Mouse (Mus musculus): ENCODE measurements around the gene Mtfmt.
A peak's percentile ranks its signal among the peaks of the same experiment; 100 is the strongest.

The Mtfmt gene

GRCm38 (mm10) chr9:65428003-65428402 lies 7.6 kb upstream of the Mtfmt start:
- no peak for DNase-seq

DNA sequence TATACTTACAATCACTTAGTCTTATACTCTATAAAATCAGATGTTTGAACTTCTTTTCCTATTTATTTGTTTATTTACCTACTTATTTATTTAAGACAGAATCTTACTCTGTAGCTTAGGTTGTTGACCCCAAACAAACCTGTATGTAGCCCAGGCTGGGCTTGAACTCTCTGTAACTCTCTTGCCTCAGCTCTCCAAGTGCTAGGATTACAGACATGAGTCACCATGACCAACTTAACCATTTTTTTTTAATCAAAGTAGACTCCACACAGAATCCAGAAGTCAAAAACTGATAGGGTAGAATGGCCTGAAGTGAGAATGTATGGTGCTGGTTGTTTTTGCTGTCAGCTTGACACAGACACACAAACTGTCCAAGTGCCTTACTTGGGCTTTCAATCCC lies 5.2 kb upstream of the Mtfmt start:
- DNase-seq: no peak

DNA sequence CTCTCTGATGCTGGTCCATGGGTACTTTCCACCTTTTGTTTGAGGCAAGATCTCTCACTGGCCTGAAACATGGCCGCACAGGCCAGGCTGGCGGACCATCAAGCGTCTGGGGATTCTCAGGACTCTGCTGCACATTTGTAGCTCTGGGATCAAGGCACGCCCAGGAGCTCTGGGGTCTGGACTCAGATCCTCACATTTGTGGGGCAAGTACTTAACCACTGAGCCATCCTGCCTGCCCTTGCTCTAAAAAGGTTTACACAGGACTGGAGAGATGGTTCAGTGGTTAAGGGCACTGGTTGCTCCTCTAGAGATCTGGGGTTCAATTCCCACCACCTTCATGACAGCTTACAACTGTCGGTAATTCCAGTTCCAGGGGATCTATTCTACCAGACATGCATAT lies 4.7 kb upstream of the Mtfmt start:
- DNase-seq: no peak

DNA sequence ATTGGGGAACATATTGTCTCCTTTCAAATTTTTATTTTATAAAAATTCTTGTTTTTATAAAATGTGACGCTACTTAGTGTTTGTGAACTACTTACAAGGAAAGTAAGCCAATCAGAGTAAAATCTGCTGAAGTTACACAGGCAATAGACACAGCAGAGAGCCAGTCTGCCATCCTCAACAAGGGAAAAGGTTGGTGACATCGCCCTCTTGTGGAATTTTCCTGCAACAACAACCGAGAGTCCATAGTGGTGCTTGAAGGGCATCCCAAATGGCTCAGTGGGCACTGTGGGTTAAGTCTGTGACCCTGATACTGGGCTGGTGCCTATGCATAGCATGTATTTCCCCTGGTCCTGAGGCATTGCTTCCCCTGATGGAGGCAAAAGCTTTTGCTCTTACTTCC lies 3.3 kb upstream of the Mtfmt start:
- peak; percentile 63 for DNase-seq

DNA sequence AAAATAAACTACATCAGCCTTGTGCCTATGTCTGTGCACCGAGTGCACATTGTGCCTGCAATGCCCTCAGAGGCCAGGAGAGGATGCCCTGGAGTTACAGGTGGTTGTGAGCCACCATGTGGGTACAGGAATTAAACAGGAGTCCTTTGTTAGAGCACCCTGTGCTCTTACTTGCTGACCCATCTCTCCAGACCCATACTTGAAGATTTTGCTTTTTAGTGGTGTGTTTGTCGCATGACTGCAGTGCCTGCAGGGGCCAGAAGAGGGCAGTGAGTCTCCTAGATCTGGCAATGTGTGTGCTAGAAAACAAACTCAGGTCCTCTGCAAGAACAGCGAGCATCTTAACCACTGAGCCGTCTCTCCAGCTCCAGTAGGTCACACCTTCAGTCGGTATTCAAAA lies 1.4 kb upstream of the Mtfmt start:
- DNase-seq: peak; percentile 15

GRCm38 (mm10) chr9:65435211-65435610 lies 371 bp upstream of the Mtfmt start:
- DNase-seq: no peak

DNA sequence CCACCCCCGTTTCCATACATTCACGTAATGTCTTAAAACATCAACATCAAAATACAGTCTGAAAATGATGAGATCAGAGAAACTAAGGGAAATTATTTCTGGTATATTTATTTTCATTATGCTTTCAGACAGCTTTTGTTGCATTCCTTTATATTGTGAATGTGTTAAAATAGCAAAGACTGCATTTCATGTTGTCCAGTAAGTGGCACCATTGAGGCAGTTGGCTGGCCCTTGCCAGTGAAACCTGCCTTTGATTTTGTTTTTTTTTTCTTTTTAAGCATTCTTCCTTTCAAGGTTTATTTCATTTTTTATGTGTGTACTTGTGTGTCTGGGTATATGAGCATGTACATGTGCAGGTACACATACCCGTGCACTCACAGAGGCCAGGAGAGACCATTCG lies 9.1 kb downstream of the Mtfmt start:
- DNase-seq: no peak

DNA sequence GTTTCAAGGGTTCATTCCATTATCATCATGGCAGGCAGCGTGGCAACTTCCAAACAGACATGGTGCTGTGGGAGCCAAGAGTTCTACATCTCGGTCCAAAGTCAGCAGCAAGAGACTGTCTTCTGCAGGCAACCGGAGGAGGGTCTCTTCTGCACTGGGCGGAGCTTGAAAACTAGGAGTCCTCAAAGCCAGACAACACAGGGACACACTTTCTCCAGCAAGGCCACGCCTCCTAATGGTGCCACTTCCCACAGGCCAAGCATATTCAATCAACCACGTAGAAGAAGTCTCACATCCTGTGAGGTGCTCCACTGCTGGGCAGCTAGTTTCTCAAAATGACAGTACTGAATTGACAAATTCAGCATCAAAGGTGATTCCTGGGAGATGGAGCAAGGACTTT lies 12.4 kb downstream of the Mtfmt start:
- DNase-seq: no peak

- no peak for DNase-seq
Measured at GRCm38 (mm10) chr9:65458975-65459374, 23.4 kb downstream of the Mtfmt start.

GRCm38 (mm10) chr9:65460198-65460597 lies 24.6 kb downstream of the Mtfmt start:
- no peak for DNase-seq

DNA sequence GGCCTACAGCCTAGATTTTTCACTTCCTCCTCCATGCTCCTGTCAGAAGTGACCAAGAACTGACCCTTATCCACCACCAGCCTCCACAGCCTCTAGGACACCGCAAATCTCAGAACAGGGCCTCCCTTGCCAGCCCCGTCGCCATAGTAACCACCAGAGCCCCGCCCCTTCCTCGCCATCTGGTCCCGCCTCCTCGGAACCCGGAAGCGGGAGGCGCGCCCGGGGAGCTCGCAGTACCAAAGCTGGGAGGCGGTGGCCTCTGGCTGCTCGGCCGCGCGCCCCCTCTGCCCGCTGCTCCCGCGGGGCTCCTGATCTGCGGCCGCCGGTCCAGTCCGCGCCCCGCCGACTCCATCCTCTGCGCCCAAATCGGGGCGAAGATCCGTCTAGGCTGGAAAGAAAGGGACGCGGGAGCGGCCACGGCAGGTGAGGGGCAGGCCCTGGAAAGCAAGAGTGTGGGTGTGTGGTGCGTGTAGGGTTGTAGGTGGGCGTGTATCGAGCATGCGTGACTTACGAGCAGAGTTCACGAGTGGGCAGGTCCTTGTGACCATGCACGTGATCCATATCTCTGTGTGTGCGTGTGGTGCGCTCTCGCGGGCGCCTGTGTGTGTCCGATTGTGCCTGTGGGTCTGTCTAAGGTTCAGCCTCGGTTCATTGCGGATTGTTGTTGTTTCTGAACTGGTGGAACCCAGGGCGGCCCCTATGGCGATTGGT lies 25.3 kb downstream of the Mtfmt start, which contains the start of gene Spg21:
Gene Spg21, plus strand, starts transcription at position 216 of the 711 bp plus-strand sequence.
- DNase-seq: peak; percentile 94

GRCm38 (mm10) chr9:65462544-65462943 lies 27.0 kb downstream of the Mtfmt start:
- no peak for DNase-seq

DNA sequence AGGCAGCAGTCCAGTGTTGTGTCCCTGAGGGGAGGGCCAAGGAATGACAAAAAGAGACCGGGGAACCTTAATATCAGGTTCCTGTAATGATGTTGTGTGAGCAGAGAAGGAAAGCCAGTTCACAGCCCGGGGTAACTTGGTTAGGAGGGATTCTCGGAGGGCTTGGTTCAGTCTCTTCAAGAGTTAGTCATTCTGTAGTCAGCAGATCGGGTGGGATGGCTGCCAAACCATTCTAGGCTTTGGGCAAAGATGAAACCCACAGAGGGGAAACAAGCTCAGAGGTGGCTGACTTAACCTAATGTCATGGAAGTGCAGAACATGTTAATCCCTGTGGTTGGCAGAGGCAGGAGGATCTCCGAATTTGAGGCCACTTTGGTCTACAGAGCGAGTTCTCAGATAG lies 28.6 kb downstream of the Mtfmt start:
- DNase-seq: no peak

- DNase-seq: no peak
Measured at GRCm38 (mm10) chr9:65465241-65465640, 29.7 kb downstream of the Mtfmt start.

DNA sequence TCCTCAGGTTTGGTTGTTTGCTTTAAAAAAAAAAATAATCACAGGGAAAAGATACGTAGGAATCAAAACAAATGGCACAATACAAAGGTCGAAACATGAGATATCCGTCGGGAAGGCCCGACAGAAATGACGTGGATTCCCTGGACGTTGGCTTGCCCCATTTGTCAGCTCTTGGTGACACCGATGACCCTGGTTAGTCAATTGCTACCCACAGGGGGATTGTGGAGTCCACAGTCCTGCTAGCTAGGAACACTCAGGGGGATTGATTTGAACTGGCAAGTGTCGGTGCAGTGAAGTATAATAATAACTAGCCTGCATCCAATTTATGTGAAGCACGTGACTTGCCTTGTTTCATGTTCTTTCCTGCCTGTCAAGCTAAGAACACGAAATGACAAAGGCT lies 32.1 kb downstream of the Mtfmt start:
- no peak for DNase-seq

GRCm38 (mm10) chr9:65472769-65473168 lies 37.2 kb downstream of the Mtfmt start:
- no peak for DNase-seq

- no peak for DNase-seq
Measured at GRCm38 (mm10) chr9:65479158-65479557, 43.6 kb downstream of the Mtfmt start.

DNA sequence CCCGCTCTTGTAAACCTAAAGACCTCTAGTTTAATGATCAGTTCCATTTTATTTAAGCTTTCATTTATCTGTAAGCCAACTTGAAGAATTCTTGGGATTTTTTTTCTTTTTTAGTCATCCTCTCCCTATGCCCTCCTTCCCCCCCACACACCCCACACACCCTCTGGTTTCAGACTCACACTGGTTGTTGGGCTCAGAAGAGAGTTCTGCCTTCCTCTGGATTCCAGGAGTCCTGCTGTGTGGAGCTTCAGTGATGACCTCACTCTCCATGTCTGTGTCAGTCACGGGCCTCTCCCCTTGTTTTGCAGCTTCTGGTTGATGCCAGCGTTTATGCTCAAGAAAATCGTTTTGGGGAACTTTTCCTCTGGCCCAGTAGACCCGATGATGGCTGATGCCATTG lies 44.5 kb downstream of the Mtfmt start:
- no peak for DNase-seq

GRCm38 (mm10) chr9:65491476-65491875 lies 55.9 kb downstream of the Mtfmt start:
- no peak for DNase-seq

DNA sequence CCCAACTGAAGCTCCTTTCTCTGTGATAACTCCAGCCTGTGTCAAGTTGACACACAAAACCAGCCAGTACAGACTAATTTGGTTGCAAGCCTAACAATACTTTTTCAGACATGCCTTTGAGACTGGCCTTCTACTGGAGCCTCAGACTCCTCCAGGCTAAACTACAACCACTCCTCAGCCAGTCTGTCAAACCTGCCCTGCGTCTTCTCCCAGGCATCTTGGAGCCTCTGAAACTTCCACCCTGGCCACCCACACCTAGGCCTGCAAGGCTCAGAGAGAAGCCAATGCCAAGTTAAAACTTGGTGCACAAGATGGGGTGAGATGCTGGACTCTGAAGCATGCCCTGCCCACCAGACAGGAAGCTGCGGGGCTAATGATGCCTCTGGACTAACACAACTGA lies 56.8 kb downstream of the Mtfmt start:
- no peak for DNase-seq

- DNase-seq: no peak
Measured at GRCm38 (mm10) chr9:65492851-65493250, 57.3 kb downstream of the Mtfmt start.

DNA sequence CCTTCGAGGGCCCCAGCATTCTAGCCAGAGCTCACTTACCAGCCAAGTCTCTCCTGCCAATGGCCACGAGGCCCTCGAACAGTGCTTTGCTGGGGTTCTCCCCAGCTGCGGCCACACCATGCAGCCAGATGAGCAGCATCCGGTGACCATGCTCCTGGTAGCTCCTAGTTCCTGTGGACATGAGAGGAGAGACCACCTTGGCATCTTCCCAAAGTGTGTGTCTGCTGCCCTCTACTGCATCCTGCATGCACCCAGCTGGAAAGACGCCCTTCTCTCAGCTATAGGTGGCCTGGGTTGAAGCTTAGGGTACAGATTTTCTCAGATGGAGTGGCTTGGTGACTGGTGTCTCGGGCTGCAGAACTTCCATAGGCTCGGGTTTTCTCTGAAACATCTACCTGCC lies 66.6 kb downstream of the Mtfmt start:
- DNase-seq: no peak
